In the genomic region with DNA sequence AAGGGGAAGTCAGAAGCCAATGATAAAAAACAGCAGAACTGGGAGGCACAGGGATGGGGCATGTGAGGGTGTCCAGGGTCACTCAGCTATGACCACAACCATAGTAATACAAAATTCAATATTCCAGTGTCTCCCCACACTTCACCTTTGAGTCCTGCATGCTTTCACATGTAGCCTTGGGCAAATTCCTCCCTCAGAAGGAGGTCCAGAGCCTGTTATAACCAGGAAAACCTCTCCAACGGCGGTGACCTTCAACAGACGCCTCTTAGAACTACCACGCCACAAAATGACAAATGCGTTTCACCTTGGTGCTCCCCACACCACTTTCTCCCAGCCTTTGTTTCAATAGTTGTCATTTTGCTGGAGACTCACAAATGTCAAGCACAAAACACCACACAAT, we compare ENCODE assay signal across 25 mouse cellular contexts.
DNase-seq lines count a peak whose midpoint lies in the region; ATAC-seq lines count a peak whose summit lies in the region.
"Had no signal": no experiment of that assay in that cellular context is flagged by ENCODE, and none has a peak within 500 bp of the region (broad histone marks: within the 10 kb centered on the region; RNA-seq: fewer than 3 reads in every experiment).

No protein-coding gene starts in this region.

- ATAC-seq in kidney, embryonic 16.5 days (ENCODE audit: low FRiP score, low TSS enrichment) = no peak
- ATAC-seq: activated CD4-positive, CD25-positive, alpha-beta regulatory T cell, adult 4 months; CD4-positive, CD25-positive, alpha-beta regulatory T cell, adult 4 months; forebrain, embryonic 14.5 days; forebrain, postnatal 0 days; hindbrain, embryonic 16.5 days had no signal

- WGBS in kidney, embryonic 16.5 days = 73% methylated on average over 5 of the region's 5 CpGs

- no peak overlapping the region for H3K9ac ChIP-seq in kidney, embryonic 16.5 days (replicated peaks; ENCODE audit: low read length)
- H3K9ac ChIP-seq: embryonic facial prominence, embryonic 12.5 days; embryonic facial prominence, embryonic 15.5 days; forebrain, postnatal 0 days; heart, embryonic 12.5 days; heart, embryonic 15.5 days; hindbrain, embryonic 13.5 days had no signal

- peak; percentile 9 for DNase-seq in adrenal gland, postnatal 14 days
- no peak for DNase-seq in adrenal gland, postnatal 4 days (ENCODE audit: low spot score in 2 of 2)
- peak; percentile 12 to 63 for DNase-seq in kidney, adult 8-10 months
- peak; percentile 2 for DNase-seq in ZHBTc4 (ENCODE audit: low read depth, low spot score)
- DNase-seq in kidney, postnatal 25 days = peak; percentile 32 to 65
- DNase-seq in B cell, adult 2 months = no peak
- DNase-seq: adrenal gland, postnatal 25 days; cerebellum, adult 2 months; cerebellum, adult 9-11 months; cerebellum, postnatal 25 days; forebrain, postnatal 0 days; gastrocnemius, postnatal 25 days; heart, postnatal 10 days; heart, postnatal 36 days had no signal

- H3K4me3 ChIP-seq in kidney, embryonic 16.5 days (ENCODE audit: low read length) = no peak overlapping the region
- H3K4me3 ChIP-seq: embryonic facial prominence, embryonic 12.5 days; embryonic facial prominence, embryonic 15.5 days; heart, embryonic 12.5 days; heart, embryonic 15.5 days; hindbrain, embryonic 10.5 days; hindbrain, embryonic 13.5 days had no signal

- no peak overlapping the region for H3K27ac ChIP-seq in kidney, embryonic 16.5 days (ENCODE audit: low read length)
- H3K27ac ChIP-seq: embryonic facial prominence, embryonic 12.5 days; embryonic facial prominence, embryonic 15.5 days; heart, embryonic 15.5 days; hindbrain, embryonic 10.5 days had no signal

- no peak overlapping the region for H3K4me2 ChIP-seq in kidney, embryonic 16.5 days (replicated peaks; ENCODE audit: low read depth, low read length)
- H3K4me2 ChIP-seq: embryonic facial prominence, embryonic 12.5 days; embryonic facial prominence, embryonic 15.5 days; heart, embryonic 12.5 days; heart, embryonic 15.5 days; hindbrain, embryonic 13.5 days had no signal

- no peaks in the 10 kb centered on the region for H3K36me3 ChIP-seq in kidney, embryonic 16.5 days (ENCODE audit: insufficient read depth, low read length)
- H3K36me3 ChIP-seq: embryonic facial prominence, embryonic 12.5 days; embryonic facial prominence, embryonic 15.5 days; heart, embryonic 12.5 days; heart, embryonic 15.5 days; hindbrain, embryonic 10.5 days; hindbrain, embryonic 13.5 days had no signal

- H3K9me3 ChIP-seq in kidney, embryonic 16.5 days (ENCODE audit: low read length) = no peaks in the 10 kb centered on the region
- H3K9me3 ChIP-seq: embryonic facial prominence, embryonic 12.5 days; embryonic facial prominence, embryonic 15.5 days; heart, embryonic 12.5 days; heart, embryonic 15.5 days; hindbrain, embryonic 10.5 days; hindbrain, embryonic 13.5 days had no signal

- no peaks in the 10 kb centered on the region for H3K4me1 ChIP-seq in kidney, embryonic 16.5 days (ENCODE audit: insufficient read depth, low read length)
- H3K4me1 ChIP-seq: embryonic facial prominence, embryonic 12.5 days; embryonic facial prominence, embryonic 15.5 days; heart, embryonic 15.5 days; hindbrain, embryonic 10.5 days had no signal

- H3K27me3 ChIP-seq in kidney, embryonic 16.5 days (ENCODE audit: insufficient read depth, low read length) = no peaks in the 10 kb centered on the region
- H3K27me3 ChIP-seq: embryonic facial prominence, embryonic 12.5 days; embryonic facial prominence, embryonic 15.5 days; heart, embryonic 12.5 days; heart, embryonic 15.5 days; hindbrain, embryonic 13.5 days had no signal

Comparison
In these comparisons a context has a peak if more than half of its experiments do, and no peak if none do; other contexts are left out.
1. DNase-seq: peak in adrenal gland, postnatal 14 days (single experiment), kidney, adult 8-10 months (2 of 2), ZHBTc4 (single experiment) and kidney, postnatal 25 days (2 of 2); none in adrenal gland, postnatal 4 days (0 of 2) and B cell, adult 2 months (0 of 2).